Mouse (Mus musculus) testis, adult 10 weeks (tissue): ENCODE data around the gene Plcz1. TPM values are rescaled to one million over a fixed set of nuclear protein-coding genes. Genes with fewer than 3 reads are reported as not detected.

Experiments
- polyA plus RNA-seq: library from polyadenylated mRNA; stranded (reverse); fragments of 350-450 nt; fragmentation: Illumina TruSeq; extraction: RNeasy Lipid Tissue Mini Kit (QIAGEN cat#74804); gene quantifications from one replicate; pipeline ENCODE4 v1.2.3, GENCODE M21; 2014; ENCODE audit warnings: low read depth, low replicate concordance

Plcz1 gene
- 634 TPM for polyA plus RNA-seq

DNA sequence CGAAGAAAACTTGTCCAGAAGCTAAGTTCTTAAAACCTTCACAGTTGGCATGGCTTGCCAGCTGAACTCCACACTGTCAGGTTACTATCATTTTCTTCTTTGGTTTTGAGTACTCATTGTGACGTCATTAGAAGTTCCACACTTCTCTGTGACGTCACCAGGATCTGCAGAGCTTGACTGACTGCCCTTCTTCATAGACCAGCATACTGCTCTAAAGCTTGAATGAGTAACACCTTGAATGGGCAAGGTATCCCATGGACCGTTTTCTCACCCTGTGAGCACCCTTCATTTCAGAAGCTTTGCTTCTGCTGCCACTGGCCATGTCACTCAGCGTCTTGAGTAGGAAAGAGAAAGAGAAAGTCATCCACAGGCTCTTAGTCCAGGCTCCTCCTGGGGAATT lies at the start of gene Plcz1:
Gene Plcz1 (minus strand): TSS at position 101 of the 400 bp plus-strand sequence.

GRCm38 (mm10) chr6:140040952-140041351 lies 305 bp downstream of the Plcz1 start, which contains the start of gene Capza3:
Gene Capza3 (plus strand): TSS chr6:140041252.

Other genes starting within 250 kb of the Plcz1 start
- gene Capza3, start 205 bp downstream of the Plcz1 start, polyA plus RNA-seq: 520 TPM